Mouse (Mus musculus): Measurements from ENCODE around the gene Rexo2. TPM values are rescaled to one million over a fixed set of nuclear protein-coding genes. Genes with fewer than 3 reads are reported as not detected.
A peak's percentile ranks its signal among the peaks of the same experiment; 100 is the strongest.

Rexo2 gene
- 100 to 1,000 TPM; 122 to 161 (median 136) TPM for total RNA-seq (2022)

DNA sequence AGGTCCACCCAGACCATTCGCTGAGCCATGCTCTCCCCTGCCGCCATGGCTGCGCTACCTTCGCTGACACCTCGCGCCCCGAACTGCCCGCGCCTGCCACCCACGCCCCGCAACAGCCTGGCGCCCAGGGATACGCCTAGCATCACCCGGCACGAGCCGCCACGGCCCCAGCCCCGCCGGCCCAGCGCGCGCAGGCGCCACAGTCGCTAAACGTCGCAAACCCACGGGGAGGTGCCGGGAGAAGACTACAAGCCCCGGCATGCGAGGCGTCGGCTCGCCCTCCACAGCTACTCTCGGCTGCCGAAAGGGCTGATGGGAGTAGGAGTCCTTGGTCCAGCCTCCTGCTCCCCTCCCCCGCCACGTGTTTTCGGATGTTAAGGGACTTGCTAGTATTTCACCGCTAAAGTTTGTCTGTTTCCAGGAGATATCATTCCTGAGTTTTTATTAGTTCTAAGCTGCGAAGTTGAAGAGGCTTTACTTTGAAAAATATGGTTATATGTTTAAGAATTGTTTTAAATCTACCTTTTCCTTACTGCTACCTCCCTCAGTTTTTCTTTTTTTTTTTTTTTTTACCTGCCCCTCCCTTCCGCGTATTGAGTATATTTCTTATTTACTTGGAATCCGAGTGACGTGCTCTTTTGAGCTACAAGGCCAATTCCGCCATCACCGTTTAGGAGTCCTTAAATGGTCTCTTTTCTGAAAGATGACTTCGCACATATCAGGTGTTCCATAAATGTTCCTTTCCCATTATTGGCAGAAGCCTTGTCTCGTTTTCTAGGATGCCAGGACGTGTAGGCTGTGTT, at the start of gene Rexo2:
Gene Rexo2, minus strand, starts transcription at position 213 of the 803 bp plus-strand sequence.
- DNase-seq = peak; percentile 95

DNA sequence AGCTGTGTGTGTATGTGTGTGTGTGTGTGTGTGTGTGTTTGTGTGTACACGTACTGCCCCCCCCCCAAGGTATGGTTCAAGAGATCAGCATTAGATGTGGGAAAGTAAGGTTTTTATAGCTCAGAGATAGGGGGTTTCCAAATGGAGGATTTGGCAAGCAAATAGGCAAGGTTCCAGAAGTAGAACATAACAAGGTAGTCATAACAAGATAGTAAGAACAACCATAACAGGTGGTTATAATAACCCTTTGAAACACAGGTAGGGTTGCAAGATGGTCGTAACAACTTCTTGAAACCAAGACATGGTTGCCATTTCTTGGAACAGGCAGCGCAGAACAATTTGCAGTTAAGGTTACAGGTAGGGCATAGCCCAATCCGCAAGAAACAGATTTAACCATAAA, 46.1 kb upstream of the Rexo2 start:
- no peak for DNase-seq

DNA sequence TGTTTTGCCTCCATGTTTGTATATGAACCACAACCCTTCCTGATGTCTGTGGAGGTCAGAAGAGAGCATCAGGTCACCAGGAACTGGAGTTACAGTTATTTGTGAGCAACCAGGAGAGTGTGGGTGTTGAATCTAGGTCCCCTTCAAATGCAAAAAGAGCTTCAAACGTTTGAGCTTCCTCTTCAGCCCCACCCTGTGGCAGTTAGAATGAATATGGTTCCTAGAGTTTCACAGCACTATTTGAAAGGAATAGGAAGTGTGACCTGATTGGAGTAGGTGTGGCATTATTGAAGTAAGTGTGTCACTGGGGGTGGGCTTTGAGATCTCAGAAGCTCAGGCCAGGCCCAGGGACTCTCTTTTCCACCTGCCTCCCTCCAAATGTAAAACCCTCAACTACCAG, 45.1 kb upstream of the Rexo2 start:
- no peak for DNase-seq

DNA sequence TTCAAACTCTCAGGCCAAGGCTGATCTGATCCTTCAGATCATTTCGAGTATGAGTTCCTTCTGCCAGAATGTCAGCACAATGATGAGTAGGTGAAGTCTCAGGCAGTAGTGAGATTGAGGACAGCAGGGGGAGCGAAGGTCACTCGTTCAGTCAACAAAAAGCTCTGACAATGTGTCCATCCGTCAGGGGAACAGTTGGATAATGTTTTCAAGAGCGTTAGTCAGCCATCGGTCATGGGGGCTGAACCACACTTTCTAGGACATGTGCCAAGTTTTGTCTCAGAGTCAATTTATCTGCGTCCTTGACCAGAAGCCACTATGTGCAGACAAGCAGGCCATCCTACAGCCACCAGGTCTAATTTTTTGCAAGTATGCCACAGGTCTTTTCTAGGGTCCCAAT, 40.0 kb upstream of the Rexo2 start:
- peak; percentile 60 for DNase-seq

DNA sequence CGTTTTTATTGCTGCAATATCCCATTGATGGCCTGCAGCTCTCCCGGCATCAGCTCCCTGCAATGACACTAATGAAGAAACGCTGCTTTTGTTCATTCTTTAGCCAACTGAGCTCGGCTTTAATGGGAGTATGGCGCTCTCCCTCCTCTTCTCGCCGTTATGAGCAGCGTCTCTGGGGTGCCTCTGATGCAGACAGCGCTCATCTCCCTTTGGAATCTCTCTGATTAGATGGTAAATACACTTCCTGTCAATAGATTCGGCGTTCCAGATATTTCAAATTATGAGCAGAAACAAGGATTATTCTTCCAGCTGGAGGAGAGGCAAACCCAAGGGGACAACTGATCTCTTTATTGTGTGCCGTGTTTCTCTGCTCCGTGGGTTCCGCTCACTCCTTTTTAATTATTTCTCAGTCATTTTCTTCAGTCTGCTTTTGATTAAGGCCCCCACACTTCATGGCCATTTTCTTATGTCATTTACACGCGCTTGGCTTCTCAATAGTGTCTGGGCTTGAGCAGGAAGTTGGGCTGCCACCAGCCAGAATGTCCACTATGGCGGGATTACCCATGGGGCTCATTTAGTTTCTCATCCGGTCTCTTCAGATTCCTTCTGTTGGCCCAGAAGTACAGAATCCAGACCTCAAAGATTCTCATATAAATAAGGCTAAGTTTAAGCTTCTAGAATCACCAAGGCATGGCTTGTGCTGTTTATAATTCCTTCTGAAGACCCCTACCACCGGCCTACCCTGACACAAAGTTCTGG, 37.1 kb upstream of the Rexo2 start:
- DNase-seq = no peak

DNA sequence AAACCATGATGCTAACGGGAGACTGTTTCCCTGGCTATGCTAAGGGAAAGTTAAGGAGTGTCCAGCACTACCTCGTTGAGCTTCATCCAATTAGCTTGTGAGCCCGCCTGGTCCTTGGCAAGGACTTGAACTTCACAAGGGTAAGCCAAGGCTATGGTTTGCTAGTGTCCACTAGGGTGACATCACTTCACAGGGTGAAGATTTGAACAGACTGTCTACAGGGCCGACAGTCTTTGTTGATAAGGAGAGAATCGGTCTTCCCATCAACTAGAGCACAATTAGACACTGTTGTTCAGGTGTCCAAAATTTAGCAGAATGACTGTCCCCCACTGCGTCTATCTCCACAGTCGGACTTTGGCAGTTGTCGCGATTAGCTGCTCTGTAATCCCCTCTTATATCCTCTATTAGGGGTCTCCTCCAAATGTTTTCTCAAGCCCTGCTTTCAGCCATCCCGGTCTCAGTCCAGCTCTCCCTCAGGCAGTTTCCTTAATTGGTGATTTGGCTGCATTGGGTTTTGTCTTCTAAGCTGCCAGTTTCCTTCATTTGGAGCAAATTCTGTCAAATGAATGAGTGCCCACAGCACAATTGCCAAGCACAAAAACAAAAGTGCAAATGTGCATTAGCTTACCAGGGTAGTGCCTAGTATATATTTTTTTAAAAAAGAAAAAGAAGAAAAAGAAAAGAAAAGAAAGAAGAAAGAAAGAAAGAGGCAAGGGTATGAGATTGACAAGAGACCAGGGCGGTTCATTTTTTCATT, 36.4 kb upstream of the Rexo2 start:
- DNase-seq = no peak

DNA sequence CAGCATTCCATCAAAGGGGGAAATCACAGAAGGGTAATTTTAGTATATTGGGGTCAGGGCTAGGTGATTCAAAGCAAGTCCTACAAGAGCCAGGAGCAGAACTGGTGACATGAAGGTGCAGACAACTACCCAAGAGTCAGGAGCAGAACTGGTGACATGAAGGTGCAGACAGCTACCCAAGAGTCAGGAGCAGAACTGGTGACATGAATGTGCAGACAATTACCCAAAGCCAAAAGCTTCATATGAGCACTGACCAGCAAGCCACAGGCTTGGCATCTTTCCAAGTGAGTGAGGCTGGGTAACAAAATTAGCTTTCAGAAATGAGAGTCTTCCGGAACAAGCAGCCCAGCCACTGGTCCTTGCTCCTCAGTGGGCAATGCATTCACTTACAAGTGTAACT, 34.9 kb upstream of the Rexo2 start:
- no peak for DNase-seq

DNA sequence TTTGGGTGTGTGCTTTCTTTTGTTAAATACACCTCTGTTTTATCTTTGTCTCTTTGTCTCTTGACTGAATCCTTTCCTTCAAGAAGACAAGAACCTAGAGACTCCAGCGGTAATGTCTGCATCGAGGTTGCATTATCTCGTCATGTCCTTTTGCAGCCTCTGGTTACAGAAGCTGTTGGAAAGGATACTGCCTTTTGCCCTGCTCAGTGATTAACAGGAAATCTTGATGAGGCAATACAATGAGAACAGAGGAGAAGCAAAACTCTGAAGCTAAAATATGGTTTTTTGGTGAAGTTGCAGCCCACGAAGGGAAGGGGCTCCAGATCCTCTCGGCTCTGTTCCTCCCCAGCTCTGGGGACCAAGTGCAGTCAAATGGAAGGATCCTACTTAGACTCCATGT, 29.7 kb upstream of the Rexo2 start:
- no peak for DNase-seq

DNA sequence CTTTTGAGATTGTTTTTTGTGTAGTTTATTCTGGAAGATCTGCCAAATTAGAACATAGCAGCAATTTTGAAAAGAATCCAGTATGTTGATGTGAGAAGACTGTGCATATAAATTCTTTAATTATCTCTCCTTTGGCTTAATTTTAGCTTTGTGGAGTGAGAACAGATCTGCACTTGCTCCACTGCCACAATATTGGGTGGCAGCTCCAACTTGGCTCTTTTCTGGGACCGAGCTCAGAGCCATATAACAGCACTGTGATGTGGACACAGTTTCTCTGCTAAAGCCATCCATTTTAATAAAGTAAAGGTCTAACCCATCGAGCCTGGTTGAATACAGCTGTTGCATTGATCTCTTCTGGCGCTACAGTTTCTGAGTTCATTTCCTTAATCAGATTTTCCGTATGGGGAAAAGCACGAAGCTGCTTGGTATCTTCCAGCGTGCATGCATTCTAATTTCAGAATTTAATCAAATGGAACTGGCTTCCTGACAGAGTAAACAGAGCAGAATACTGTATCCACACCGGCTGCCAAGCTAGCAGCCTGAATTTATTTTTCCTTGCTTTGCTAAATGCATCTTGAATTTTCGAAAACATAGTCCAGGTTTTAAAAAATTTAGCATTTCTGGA, 24.4 kb upstream of the Rexo2 start:
- no peak for DNase-seq

DNA sequence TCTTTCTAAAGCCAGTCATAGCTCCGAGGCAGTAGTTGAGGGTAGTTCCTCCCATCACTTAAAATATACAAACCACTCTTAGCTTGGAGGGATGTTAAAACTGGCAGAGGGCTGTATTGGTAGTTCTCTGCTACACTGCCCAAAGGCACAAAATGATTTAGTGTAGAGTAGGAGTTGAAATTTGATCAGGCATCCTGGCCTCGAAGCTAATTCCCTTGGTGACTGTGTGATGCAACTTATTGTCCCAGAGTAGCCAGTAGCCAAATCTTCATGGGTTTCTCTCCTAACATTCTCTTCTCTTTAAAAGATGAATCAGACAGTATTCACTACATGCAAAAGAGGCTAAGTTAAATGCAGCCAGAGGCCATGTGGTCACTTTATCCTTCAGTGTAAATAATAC, 22.6 kb upstream of the Rexo2 start:
- no peak for DNase-seq

DNA sequence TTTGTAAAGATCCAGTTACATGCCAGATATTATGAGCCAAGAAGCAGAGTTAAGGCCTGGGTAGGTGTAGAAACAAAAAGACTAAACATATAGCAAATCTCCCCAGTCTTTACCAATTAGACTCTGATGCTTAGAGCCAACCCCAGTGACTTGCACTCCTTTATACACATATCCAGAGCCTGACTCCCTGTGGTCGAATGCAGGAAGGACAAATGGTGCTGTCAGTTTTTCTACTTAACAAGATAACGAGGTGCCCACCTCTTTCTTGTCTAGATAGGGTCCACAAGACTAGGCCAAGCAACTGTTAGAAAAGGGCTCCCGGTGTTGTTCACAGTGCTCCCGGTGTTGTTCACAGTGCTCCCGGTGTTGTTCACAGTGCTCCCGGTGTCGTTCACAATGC, 20.8 kb upstream of the Rexo2 start:
- no peak for DNase-seq

DNA sequence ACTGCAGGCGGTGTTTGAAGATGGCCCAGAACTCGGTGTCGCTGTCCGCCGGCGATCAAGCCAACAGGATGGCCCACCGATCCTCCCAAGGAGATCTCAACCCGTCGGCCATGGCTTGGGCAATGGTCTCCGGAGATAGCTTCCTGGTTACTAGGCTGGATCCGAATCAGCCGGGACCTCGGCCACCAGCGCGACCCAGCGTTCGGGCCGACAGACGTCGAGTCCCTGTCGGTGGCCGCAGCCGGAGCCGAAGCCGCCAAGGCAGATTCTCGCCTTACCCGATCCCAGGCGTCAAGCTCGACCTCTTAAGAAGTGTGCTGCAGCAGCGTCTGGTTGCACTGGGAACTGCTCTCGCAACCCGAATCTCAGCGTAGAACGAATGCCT, 15.1 kb upstream of the Rexo2 start:
- no peak for DNase-seq

DNA sequence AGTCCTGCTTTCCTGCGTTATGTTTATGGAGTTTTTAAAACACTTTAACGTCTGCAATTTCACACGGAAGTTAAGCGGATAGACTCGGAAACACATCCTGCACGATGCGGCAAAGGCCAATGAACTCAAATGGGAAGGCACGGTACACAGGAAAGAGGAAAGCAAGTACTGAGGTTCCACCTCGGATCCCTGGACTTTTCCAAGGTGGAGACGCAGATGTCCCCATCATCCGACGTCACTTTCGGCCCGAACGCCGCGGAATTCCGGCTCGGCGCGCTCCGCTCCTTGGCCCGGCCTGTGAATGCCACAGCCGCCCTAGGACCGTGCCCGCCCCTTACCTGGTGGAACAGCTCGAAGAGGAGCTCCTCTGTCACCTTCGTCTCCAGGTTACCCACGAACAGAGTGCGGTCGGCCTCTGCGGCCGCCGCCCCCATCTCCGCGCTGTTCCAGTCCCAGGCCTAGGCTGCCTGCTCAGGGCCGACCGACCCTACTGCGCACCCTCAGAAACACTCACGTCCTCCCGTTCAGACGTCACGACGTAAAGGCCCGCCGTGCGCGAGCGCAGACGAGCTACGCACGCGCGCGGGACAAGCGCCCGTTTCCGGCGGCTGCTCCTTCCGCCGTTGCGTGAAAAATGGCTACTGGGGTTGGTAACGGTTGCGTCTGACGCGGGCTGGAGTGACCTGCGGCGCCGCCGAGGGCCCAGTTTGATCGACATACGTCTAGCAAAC, 14.6 kb upstream of the Rexo2 start, which contains the start of the genes Rbm7 and Gm5617:
Gene Rbm7, minus strand, starts transcription at position 483 of the 731 bp plus-strand sequence.
Gene Gm5617, plus strand, starts transcription at position 626 of the 731 bp plus-strand sequence.
- DNase-seq = peak; percentile 93

DNA sequence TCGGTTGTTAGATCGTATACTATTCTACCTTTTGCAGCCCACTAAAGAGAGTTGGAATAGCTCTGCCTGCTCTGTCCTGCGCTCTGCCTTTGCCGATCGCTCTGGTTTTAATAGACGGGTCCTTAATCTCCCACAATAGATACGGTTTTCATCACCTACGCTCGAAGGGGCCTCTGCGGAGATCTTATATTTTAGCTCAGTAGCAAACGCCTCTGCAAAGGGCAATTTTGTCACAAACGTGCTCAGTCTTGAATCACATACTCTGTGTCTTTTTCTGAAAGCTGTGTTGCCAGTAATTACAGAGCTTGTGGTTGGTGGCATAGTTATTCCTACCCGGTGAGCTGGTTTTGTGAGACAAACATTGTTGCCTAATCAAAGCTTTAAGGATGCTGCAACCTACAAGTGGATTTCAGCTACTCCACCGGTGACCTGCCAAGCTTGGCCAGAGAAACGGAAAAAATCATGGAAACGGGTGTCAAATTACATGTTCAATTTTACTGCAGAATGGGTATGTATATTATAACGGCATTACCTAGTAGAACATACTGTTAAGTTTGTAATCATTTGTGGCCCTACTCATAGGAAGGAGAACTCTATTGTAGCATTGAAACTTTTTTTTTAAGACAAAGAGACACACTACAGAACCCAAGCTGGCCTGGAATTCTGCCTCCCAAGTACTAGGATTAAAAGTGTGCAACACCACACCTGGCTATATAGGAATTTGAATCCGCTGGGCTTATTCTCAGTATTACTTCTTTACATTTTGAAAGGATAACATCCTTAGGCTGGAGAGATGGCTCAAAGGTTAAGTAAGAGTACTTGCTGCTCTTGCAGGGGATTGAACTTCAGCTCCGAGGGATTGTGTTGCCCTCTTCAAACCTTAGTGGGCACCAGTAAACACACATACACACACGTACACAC, 1.1 kb upstream of the Rexo2 start:
- no peak for DNase-seq

DNA sequence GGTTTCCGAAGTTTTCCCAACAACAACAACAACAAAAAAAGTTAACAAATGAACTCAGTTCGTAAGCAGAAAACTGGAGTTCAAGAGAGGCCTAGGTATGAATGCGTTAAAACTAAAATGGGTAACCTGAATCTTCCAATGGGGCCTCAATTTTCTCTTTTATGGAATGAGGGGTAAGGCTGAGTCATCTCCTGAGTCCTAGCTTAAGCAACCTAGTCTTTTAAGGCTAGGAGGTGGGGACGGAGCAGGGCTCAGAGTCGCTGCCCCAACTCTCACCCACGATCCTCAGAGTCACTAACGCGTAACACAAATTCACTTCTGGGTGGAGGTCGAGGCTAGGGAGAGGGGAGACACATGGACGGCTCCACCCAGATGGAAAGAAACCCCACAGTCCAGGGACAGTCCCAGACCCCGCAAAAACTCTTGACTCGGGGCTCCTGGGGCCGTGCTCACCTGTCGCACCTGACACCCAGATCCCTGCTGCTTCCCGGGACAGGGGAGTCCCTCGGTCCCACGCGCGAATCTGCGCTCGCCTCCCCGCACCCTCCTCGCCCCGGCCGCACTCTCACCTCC, 499 bp downstream of the Rexo2 start:
- no peak for DNase-seq

DNA sequence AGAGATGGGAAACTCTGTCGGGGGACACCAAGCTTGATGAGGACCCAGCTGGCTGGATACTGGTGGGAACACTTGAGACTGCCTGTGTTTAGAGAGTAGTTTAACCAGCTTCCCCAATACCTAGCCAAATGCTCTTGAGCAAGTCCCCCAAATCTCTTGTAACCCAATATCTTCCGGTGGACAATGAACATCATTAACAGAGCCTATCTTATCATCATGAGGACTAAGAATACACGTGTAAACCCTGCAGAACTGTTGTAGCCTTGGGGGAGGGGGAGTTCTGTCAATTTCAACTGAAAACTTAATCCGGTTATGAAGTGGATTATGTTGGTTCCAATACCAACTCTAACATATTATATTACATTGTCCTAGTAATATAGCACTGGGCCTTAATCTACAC, 1.6 kb downstream of the Rexo2 start:
- DNase-seq = no peak

DNA sequence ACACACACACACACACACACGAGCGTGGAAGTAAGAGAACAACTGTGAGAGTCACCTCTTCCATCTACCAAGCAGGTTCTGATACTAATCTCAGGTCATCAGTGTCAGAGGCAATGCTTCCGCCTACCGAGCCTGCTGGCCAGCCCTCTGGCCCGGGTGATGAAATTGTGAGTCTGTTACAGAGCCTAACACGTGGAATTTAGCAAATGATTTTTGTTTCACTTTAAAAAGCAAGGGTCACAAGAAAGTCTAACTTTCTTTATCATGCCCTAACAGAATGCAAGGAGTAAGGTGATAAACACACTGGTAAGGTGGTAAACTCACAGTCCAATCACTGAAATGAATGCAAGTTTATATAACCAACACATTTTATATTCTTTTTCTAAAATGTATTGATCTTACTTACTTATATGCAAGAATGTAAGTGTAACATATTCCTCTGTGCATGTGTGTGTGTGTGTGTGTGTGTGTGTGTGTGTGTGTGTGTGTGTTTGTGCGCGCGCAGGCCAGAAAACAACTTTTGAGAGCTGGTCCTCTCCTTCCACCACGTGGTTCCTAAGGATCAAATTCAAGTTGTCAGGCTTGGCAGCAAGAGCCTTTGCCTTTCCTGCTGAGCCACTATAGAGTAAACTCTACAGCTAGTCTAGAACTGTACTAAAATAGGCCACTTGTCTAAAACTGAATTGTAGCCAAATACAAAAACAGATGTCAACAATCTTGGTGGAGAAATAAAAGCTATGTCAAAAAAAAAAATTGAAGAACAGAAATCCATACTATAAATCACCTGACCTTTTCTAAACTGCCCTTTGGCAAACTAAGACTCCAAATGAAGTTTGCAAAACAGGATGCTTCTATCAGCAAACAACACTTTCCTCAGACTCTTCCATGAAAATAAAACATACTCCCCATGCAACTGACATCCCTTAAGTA, 3.9 kb downstream of the Rexo2 start:
- DNase-seq = no peak

DNA sequence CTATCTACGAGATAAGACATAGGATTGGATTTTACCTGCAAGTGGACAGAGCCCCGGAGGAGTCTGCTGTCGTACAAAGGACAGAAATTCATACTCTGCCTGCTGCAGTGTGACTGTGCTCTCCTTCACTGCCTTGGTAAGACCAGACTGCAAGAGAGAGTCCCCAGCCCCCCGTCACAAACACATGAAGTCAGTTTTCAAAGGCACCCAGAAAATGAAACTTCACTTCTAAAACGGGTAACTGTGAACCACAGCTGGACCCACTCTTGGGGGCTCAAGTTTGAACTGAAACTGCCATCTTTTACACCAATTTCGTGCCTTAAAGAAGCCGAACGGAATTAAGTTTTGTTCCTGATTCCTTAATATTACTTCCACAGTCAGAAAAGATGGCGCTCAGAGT, 6.1 kb downstream of the Rexo2 start:
- no peak for DNase-seq

DNA sequence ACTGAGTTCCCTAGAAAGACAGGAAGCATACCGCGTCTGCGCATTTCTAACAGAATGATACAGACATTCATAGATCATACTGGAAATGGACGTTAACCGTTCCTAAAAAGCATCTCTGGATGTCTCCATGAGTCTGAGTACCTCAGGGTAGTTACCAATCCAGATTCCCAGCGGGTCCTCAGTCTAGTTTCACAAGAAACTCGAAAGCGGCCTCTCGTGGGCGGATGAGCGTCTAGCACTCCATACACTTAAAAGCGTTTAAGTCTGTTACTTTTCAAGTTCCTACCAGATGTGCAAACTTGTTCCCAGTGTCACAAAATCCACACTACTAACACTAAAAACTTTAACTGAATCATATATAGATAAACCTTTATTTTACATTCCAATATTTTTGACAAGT, 7.3 kb downstream of the Rexo2 start:
- no peak for DNase-seq

All from adrenal gland, adult 8-10 months (tissue).